Mouse (Mus musculus): ENCODE measurements around the gene Trip10. TPM values are rescaled to one million over a fixed set of nuclear protein-coding genes. Genes with fewer than 3 reads are reported as not detected.

Trip10 gene
- polyA plus RNA-seq, 1 experiment from 2014 or later = 40.8 TPM

GRCm38 (mm10) chr17:57290001-57290670, 40.9 kb downstream of the Trip10 start:
- 79% methylated on average over 9 of the region's 9 CpGs for WGBS

GRCm38 (mm10) chr17:57290671-57291055, 41.4 kb downstream of the Trip10 start:
- WGBS = 76% methylated on average over 7 of the region's 7 CpGs
- H3K36me3 ChIP-seq (ENCODE audit: insufficient read depth, low read length) = no peaks in the 10 kb centered on the region
- H3K9me3 ChIP-seq (replicated peaks; ENCODE audit: low read length) = no peaks in the 10 kb centered on the region
- ATAC-seq (replicated peaks; ENCODE audit: low FRiP score, low read depth) (no peak), DNase-seq (ENCODE audit: low spot score) (no peak)
- TF ChIP-seq CTCF (IDR thresholded peaks at IDR 0.05; ENCODE audit: low read depth) = no peak
- H3K4me3 ChIP-seq (replicated peaks; ENCODE audit: low read depth, low read length) = no peak overlapping the region
- H3K4me2 ChIP-seq (ENCODE audit: low read length) = no peak overlapping the region
- H3K27ac ChIP-seq = no peak overlapping the region
- H3K9ac ChIP-seq (ENCODE audit: low read depth, low read length) = no peak overlapping the region
- H3K27me3 ChIP-seq (ENCODE audit: insufficient read depth, low read length) = no peaks in the 10 kb centered on the region
- H3K4me1 ChIP-seq (replicated peaks; ENCODE audit: insufficient read depth, low read length) = no peaks in the 10 kb centered on the region

More at GRCm38 (mm10) chr17:57290001-57290670, 40.9 kb downstream of the Trip10 start:
- Histone ChIP-seq H3K36me3 (ENCODE audit: insufficient read depth, low read length) (no peaks in the 10 kb centered on the region), H3K4me1 (replicated peaks; ENCODE audit: insufficient read depth, low read length) (no peaks in the 10 kb centered on the region), H3K4me3 (replicated peaks; ENCODE audit: low read depth, low read length) (no peak overlapping the region), H3K27me3 (ENCODE audit: insufficient read depth, low read length) (no peaks in the 10 kb centered on the region), H3K27ac (no peak overlapping the region), H3K4me2 (ENCODE audit: low read length) (no peak overlapping the region), H3K9ac (ENCODE audit: low read depth, low read length) (no peak overlapping the region), H3K9me3 (replicated peaks; ENCODE audit: low read length) (no peaks in the 10 kb centered on the region)
- ATAC-seq (replicated peaks; ENCODE audit: low FRiP score, low read depth) = no peak
- TF ChIP-seq CTCF (IDR thresholded peaks at IDR 0.05; ENCODE audit: low read depth) = no peak
- DNase-seq (ENCODE audit: low spot score) = no peak

GRCm38 (mm10) chr17:57292302-57292701, 43.0 kb downstream of the Trip10 start:
- no peak for ATAC-seq (replicated peaks; ENCODE audit: low FRiP score, low read depth)
- H3K27me3 ChIP-seq (ENCODE audit: insufficient read depth, low read length) = no peaks in the 10 kb centered on the region
- no peak overlapping the region for H3K9ac ChIP-seq (ENCODE audit: low read depth, low read length)
- H3K4me1 ChIP-seq (replicated peaks; ENCODE audit: insufficient read depth, low read length) = no peaks in the 10 kb centered on the region
- no peak for TF ChIP-seq CTCF (IDR thresholded peaks at IDR 0.05; ENCODE audit: low read depth)
- H3K36me3 ChIP-seq (ENCODE audit: insufficient read depth, low read length) = no peaks in the 10 kb centered on the region
- WGBS = 94% methylated on average over 2 of the region's 2 CpGs
- H3K9me3 ChIP-seq (replicated peaks; ENCODE audit: low read length) = no peaks in the 10 kb centered on the region
- no peak overlapping the region for H3K27ac ChIP-seq
- no peak overlapping the region for H3K4me2 ChIP-seq (ENCODE audit: low read length)
- DNase-seq (ENCODE audit: low spot score) = no peak
- no peak overlapping the region for H3K4me3 ChIP-seq (replicated peaks; ENCODE audit: low read depth, low read length)

GRCm38 (mm10) chr17:57292968-57293367, 43.7 kb downstream of the Trip10 start:
- Histone ChIP-seq H3K4me2 (ENCODE audit: low read length) (no peak overlapping the region), H3K9ac (ENCODE audit: low read depth, low read length) (no peak overlapping the region), H3K27me3 (ENCODE audit: insufficient read depth, low read length) (no peaks in the 10 kb centered on the region), H3K4me3 (replicated peaks; ENCODE audit: low read depth, low read length) (no peak overlapping the region), H3K9me3 (replicated peaks; ENCODE audit: low read length) (no peaks in the 10 kb centered on the region), H3K27ac (no peak overlapping the region), H3K36me3 (ENCODE audit: insufficient read depth, low read length) (no peaks in the 10 kb centered on the region), H3K4me1 (replicated peaks; ENCODE audit: insufficient read depth, low read length) (no peaks in the 10 kb centered on the region)
- DNase-seq (ENCODE audit: low spot score) (no peak), ATAC-seq (replicated peaks; ENCODE audit: low FRiP score, low read depth) (no peak)
- WGBS = 87% methylated on average over 9 of the region's 9 CpGs
- no peak for TF ChIP-seq CTCF (IDR thresholded peaks at IDR 0.05; ENCODE audit: low read depth)

GRCm38 (mm10) chr17:57295935-57296334, 46.7 kb downstream of the Trip10 start:
- H3K9me3 ChIP-seq (replicated peaks; ENCODE audit: low read length) = no peaks in the 10 kb centered on the region
- H3K4me2 ChIP-seq (ENCODE audit: low read length) = no peak overlapping the region
- H3K36me3 ChIP-seq (ENCODE audit: insufficient read depth, low read length) = no peaks in the 10 kb centered on the region
- H3K4me1 ChIP-seq (replicated peaks; ENCODE audit: insufficient read depth, low read length) = no peaks in the 10 kb centered on the region
- H3K27me3 ChIP-seq (ENCODE audit: insufficient read depth, low read length) = no peaks in the 10 kb centered on the region
- no peak overlapping the region for H3K9ac ChIP-seq (ENCODE audit: low read depth, low read length)
- WGBS = 84% methylated on average over 9 of the region's 9 CpGs
- ATAC-seq (replicated peaks; ENCODE audit: low FRiP score, low read depth) (no peak), DNase-seq (ENCODE audit: low spot score) (no peak)
- no peak overlapping the region for H3K4me3 ChIP-seq (replicated peaks; ENCODE audit: low read depth, low read length)
- TF ChIP-seq CTCF (IDR thresholded peaks at IDR 0.05; ENCODE audit: low read depth) = no peak
- H3K27ac ChIP-seq = no peak overlapping the region

GRCm38 (mm10) chr17:57297040-57297439, 47.8 kb downstream of the Trip10 start:
- ATAC-seq (replicated peaks; ENCODE audit: low FRiP score, low read depth) = no peak
- no peak overlapping the region for H3K4me3 ChIP-seq (replicated peaks; ENCODE audit: low read depth, low read length)
- no peak for DNase-seq (ENCODE audit: low spot score)
- no peak overlapping the region for H3K4me2 ChIP-seq (ENCODE audit: low read length)
- no peaks in the 10 kb centered on the region for H3K9me3 ChIP-seq (replicated peaks; ENCODE audit: low read length)
- H3K4me1 ChIP-seq (replicated peaks; ENCODE audit: insufficient read depth, low read length) = no peaks in the 10 kb centered on the region
- no peak overlapping the region for H3K27ac ChIP-seq
- no peak for TF ChIP-seq CTCF (IDR thresholded peaks at IDR 0.05; ENCODE audit: low read depth)
- WGBS = 86% methylated on average over 12 of the region's 12 CpGs
- H3K27me3 ChIP-seq (ENCODE audit: insufficient read depth, low read length) = no peaks in the 10 kb centered on the region
- H3K36me3 ChIP-seq (ENCODE audit: insufficient read depth, low read length) = no peaks in the 10 kb centered on the region
- H3K9ac ChIP-seq (ENCODE audit: low read depth, low read length) = no peak overlapping the region

GRCm38 (mm10) chr17:57305593-57305992, 56.3 kb downstream of the Trip10 start:
- Histone ChIP-seq H3K4me1 (replicated peaks; ENCODE audit: insufficient read depth, low read length) (no peaks in the 10 kb centered on the region), H3K4me2 (ENCODE audit: low read length) (no peak overlapping the region), H3K36me3 (ENCODE audit: insufficient read depth, low read length) (no peaks in the 10 kb centered on the region), H3K27me3 (ENCODE audit: insufficient read depth, low read length) (no peaks in the 10 kb centered on the region), H3K4me3 (replicated peaks; ENCODE audit: low read depth, low read length) (no peak overlapping the region), H3K9me3 (replicated peaks; ENCODE audit: low read length) (no peaks in the 10 kb centered on the region), H3K9ac (ENCODE audit: low read depth, low read length) (no peak overlapping the region), H3K27ac (no peak overlapping the region)
- ATAC-seq (replicated peaks; ENCODE audit: low FRiP score, low read depth) (no peak), DNase-seq (ENCODE audit: low spot score) (no peak)
- WGBS = 66% methylated on average over 4 of the region's 4 CpGs
- no peak for TF ChIP-seq CTCF (IDR thresholded peaks at IDR 0.05; ENCODE audit: low read depth)
